Mouse (Mus musculus) testis, adult 2 months (tissue): ENCODE data around the gene Cebpb. TPM values are rescaled to one million over a fixed set of nuclear protein-coding genes. Genes with fewer than 3 reads are reported as not detected.

ENCODE experiments used
- H3K27ac ChIP-seq: fragments of 200-500 bp; 2 replicates; pipeline ENCODE4 v1.5.1; 2012; ENCODE audit warnings: low read depth, low read length; ENCODE audit not compliant: control insufficient read depth, insufficient read depth
- H3K27me3 ChIP-seq: fragments of 200-500 bp; 2 replicates; pipeline ENCODE4 v1.6.1; 2012; ENCODE audit warnings: mild to moderate bottlenecking, low read length, moderate library complexity; ENCODE audit not compliant: control insufficient read depth, insufficient read depth
- H3K36me3 ChIP-seq: fragments of 200-500 bp; 2 replicates; pipeline ENCODE4 v1.6.1; 2012; ENCODE audit warnings: mild to moderate bottlenecking, low read length; ENCODE audit not compliant: control insufficient read depth, insufficient read depth
- H3K4me1 ChIP-seq: fragments of 200-500 bp; 2 replicates; pipeline ENCODE4 v1.6.1; 2012; ENCODE audit warnings: low read length; ENCODE audit not compliant: control insufficient read depth, insufficient read depth
- H3K4me3 ChIP-seq: fragments of 200-500 bp; 2 replicates; pipeline ENCODE4 v1.5.1; 2012; ENCODE audit warnings: low read depth, mild to moderate bottlenecking, low read length, moderate library complexity, mixed read lengths; ENCODE audit not compliant: control insufficient read depth
- CTCF ChIP-seq: fragments of 200-500 bp; IDR thresholded peaks from 2 replicates; pipeline ENCODE4 v1.5.1; 2012; ENCODE audit warnings: low read depth, mild to moderate bottlenecking, inconsistent platforms, low read length, moderate library complexity; ENCODE audit not compliant: control insufficient read depth, insufficient read depth, insufficient replicate concordance
- POLR2A ChIP-seq: fragments of 200-500 bp; IDR thresholded peaks from 2 replicates; pipeline ENCODE4 v1.6.1; 2012; ENCODE audit warnings: low read depth, mild to moderate bottlenecking, inconsistent platforms, low read length, moderate library complexity; ENCODE audit not compliant: control insufficient read depth
- polyA plus RNA-seq: library from polyadenylated mRNA; depleted of rRNA; stranded (reverse); fragments of >200 nt; gene quantifications from 2 replicates; pipeline ENCODE4 v1.2.3, GENCODE M21; 2012; rRNA removed

Cebpb gene
- polyA plus RNA-seq, 1 experiment: 2.9 TPM

DNA sequence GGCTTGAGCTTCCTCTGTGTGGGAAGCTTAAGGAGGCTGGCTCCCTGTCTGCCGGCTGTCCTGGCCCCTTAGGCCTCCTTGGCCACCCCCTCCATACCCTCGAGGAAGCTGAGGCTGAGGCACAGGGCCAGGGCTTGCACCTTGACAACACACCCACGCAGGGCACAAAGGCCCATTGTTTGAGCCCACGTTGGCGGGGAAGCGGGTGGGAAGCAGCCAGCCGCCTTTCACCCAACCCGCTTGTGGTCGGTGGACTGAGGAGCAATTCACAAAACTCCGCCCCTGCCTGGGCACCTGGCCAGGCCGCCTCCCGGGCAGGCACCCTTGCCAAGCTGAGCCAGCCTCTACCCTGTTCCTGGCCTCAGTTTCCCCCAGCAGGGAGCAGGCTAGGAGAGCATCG is 38.4 kb downstream of the Cebpb start:
- Histone ChIP-seq H3K27ac (no peak overlapping the region), H3K4me3 (no peak overlapping the region), H3K4me1 (peaks cover 7% of the 10 kb centered on the region), H3K36me3 (no peaks in the 10 kb centered on the region), H3K27me3 (no peaks in the 10 kb centered on the region)
- TF ChIP-seq CTCF (no peak), POLR2A (no peak)

DNA sequence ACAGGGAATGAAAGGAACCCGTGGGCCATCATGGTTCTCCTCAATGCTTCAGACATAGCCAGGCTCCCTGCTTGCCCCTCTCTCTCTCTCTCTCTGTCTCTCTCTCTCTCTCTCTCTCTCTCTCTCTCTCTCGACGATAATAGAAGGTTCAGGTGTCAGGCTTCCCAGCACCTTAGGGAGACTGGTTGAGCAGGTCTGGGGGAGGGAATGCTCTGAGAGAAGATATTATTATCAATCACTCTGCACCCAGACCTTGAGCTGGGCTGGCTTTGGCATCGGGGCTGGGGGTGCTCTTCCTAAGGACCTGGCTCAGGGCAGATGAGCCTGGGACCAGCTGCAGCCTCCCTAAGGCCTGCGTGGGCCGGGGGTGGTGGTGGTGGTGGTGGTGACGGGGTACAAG is 41.3 kb downstream of the Cebpb start:
- no peaks in the 10 kb centered on the region for H3K27me3 ChIP-seq
- H3K4me1 ChIP-seq: no peaks in the 10 kb centered on the region; the same call in 1 of the 2 replicates
- no peak overlapping the region for H3K4me3 ChIP-seq
- TF ChIP-seq POLR2A: no peak
- no peak for TF ChIP-seq CTCF
- no peaks in the 10 kb centered on the region for H3K36me3 ChIP-seq
- H3K27ac ChIP-seq: no peak overlapping the region

DNA sequence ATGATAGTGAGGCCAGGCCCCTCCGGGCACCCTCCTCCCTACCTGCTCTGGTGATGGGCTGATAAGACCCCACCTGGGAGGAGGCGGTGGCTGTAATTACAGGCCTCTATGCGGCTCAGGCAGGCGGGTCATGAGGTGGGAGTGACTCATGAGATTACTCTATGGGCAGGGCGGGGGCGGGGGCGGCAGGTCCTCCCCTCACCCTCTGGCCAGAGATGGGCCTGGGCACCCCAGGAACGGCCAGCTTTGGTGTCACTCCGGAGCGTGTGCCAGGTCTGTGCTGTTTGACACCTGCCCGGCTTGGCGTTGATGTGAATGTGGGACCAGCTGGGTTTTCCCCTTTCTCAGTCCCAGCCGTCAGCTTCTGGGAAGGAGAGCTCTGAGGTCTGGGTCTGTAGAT is 42.4 kb downstream of the Cebpb start:
- no peak for TF ChIP-seq CTCF
- TF ChIP-seq POLR2A: no peak
- Histone ChIP-seq H3K4me3 (no peak overlapping the region), H3K27ac (no peak overlapping the region), H3K27me3 (no peaks in the 10 kb centered on the region), H3K4me1 (no peaks in the 10 kb centered on the region; the same call in 1 of the 2 replicates), H3K36me3 (no peaks in the 10 kb centered on the region)

DNA sequence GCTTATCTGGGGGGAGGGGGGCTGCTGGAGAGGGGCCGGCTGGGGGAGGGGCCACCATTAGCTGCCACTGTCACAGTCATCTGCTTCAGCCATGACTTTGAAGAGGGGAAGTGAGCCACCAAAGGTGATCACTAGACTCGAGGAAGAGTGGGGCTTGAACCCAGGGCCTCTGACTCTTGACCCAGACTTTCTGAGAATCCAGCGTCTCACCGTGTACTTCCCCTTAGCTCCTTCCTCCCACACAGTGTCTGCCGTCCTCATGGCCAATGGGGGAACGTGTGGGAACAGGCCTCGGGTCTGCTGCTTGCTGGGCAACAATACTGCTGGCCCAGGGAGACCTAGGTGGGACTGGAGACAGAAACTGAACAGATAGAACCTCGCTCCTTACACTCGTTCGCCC is 46.1 kb downstream of the Cebpb start:
- no peaks in the 10 kb centered on the region for H3K4me1 ChIP-seq
- H3K4me3 ChIP-seq: no peak overlapping the region
- no peaks in the 10 kb centered on the region for H3K27me3 ChIP-seq
- H3K27ac ChIP-seq: no peak overlapping the region
- H3K36me3 ChIP-seq: no peaks in the 10 kb centered on the region
- no peak for TF ChIP-seq POLR2A
- no peak for TF ChIP-seq CTCF

DNA sequence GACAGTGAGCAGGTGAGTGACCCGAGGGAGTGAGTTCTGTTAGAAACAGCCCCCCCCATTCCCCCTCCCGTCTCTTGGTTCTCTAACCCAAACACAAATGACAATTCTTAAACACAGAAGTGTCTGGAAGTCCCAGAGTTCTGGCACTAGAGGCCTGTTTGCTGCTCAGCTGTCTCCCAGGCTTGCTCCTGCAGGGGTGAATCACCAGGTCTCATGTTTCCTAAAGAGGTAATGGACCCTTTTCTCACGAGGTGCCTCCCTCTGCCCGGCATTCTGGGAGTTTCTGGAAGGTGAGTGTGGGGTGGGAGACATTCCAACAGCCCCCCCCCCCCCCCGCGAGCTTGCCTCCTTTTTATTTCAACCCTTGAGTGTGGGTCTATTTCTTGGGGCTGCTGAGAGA is 50.3 kb downstream of the Cebpb start:
- H3K27ac ChIP-seq: no peak overlapping the region
- TF ChIP-seq POLR2A: no peak
- TF ChIP-seq CTCF: no peak
- no peaks in the 10 kb centered on the region for H3K27me3 ChIP-seq
- H3K4me1 ChIP-seq: no peaks in the 10 kb centered on the region
- no peak overlapping the region for H3K4me3 ChIP-seq
- H3K36me3 ChIP-seq: no peaks in the 10 kb centered on the region

Other genes starting within 250 kb of the Cebpb start
- gene Rnf114, start 196.3 kb upstream of the Cebpb start, polyA plus RNA-seq: 69.1 and 70.1 TPM in 2 replicates
- gene Spata2, start 196.0 kb upstream of the Cebpb start, polyA plus RNA-seq: 14.9 and 15.0 TPM in 2 replicates
- 7.9 TPM in 2 replicates for gene Snai1, start 150.7 kb upstream of the Cebpb start, polyA plus RNA-seq
- 17.9 and 21.6 TPM in 2 replicates for gene Ube2v1, start 56.8 kb upstream of the Cebpb start, polyA plus RNA-seq
- 41.0 and 48.4 TPM in 2 replicates for gene Gm20431, start 27.4 kb upstream of the Cebpb start, polyA plus RNA-seq
- 97.4 and 99.8 TPM in 2 replicates for gene Tmem189, start 907 bp downstream of the Cebpb start, polyA plus RNA-seq
- 30.9 and 34.7 TPM in 2 replicates for gene Ptpn1, start 243.1 kb downstream of the Cebpb start, polyA plus RNA-seq